Mouse (Mus musculus) ES-E14 (cell line): ENCODE measurements around the gene Fosb. TPM values are rescaled to one million over a fixed set of nuclear protein-coding genes. Genes with fewer than 3 reads are reported as not detected.

Experiments
- DNase-seq: peaks from one replicate; pipeline ENCODE4 v3.0.0-alpha.2; 2013; ENCODE audit warnings: low read depth, low spot score
- H3K27ac ChIP-seq: 2 replicates; pipeline ENCODE4 v1.5.1; 2012; ENCODE audit warnings: low read depth, mild to moderate bottlenecking, low read length, moderate library complexity, mixed read lengths; ENCODE audit not compliant: poor library complexity, insufficient read depth, severe bottlenecking
- H3K36me3 ChIP-seq: 2 replicates; pipeline ENCODE4 v1.6.1; 2012; ENCODE audit warnings: mild to moderate bottlenecking, low read length, moderate library complexity, mixed read lengths; ENCODE audit not compliant: control insufficient read depth, poor library complexity, insufficient read depth, severe bottlenecking
- H3K4me1 ChIP-seq, 2 experiments: fragments of 150-350 bp in 1 of 2; sonication (generic) in 1 of 2; 2 replicates each; pipeline ENCODE4 v1.6.1; 2012; ENCODE audit warnings: low read length in 2 of 2, mild to moderate bottlenecking in 1 of 2, mixed read lengths in 1 of 2; ENCODE audit not compliant: control insufficient read depth in 2 of 2, insufficient read depth in 2 of 2, poor library complexity in 1 of 2
- H3K4me3 ChIP-seq, 2 experiments: fragments of 150-350 bp in 1 of 2; sonication (generic) in 1 of 2; 2 replicates each; pipeline ENCODE4 v1.5.1; 2012; ENCODE audit warnings: low read length in 2 of 2, low read depth in 1 of 2, mild to moderate bottlenecking in 1 of 2, mixed read lengths in 1 of 2; ENCODE audit not compliant: insufficient read depth in 1 of 2, poor library complexity in 1 of 2, severe bottlenecking in 1 of 2
- H3K9ac ChIP-seq: 2 replicates; pipeline ENCODE4 v1.6.1; 2012; ENCODE audit warnings: low read depth, mild to moderate bottlenecking, low read length, mixed read lengths; ENCODE audit not compliant: poor library complexity, insufficient read depth, severe bottlenecking
- H3K9me3 ChIP-seq: fragments of 150-350 bp; sonication (generic); 2 replicates; pipeline ENCODE4 v1.6.1; 2012; ENCODE audit warnings: low read depth, mild to moderate bottlenecking, low read length; ENCODE audit not compliant: control insufficient read depth, insufficient read depth
- CHD2 ChIP-seq: IDR thresholded peaks from 2 replicates; pipeline ENCODE4 v1.6.1; 2014; ENCODE audit warnings: mild to moderate bottlenecking, low read depth, low read length, inconsistent platforms
- HCFC1 ChIP-seq: IDR thresholded peaks from 2 replicates; pipeline ENCODE4 v1.6.1; 2012; ENCODE audit warnings: low read length, inconsistent platforms, borderline replicate concordance; ENCODE audit not compliant: insufficient read depth
- MAFK ChIP-seq: IDR thresholded peaks from 2 replicates; pipeline ENCODE4 v1.6.1; 2014; ENCODE audit warnings: mild to moderate bottlenecking, low read depth, low read length, inconsistent platforms; ENCODE audit not compliant: insufficient read depth
- ZC3H11A ChIP-seq: IDR thresholded peaks from 2 replicates; pipeline ENCODE4 v1.6.1; 2012; ENCODE audit warnings: low read depth, mild to moderate bottlenecking, inconsistent platforms, low read length, borderline replicate concordance
- ZNF384 ChIP-seq: IDR thresholded peaks from 2 replicates; pipeline ENCODE4 v1.6.1; 2012; ENCODE audit warnings: low read depth, low read length, inconsistent platforms
- in situ Hi-C, 2 experiments: fragments of 600-800 bp; cut with MboI; formaldehyde crosslinking; loops; one replicate each; pipeline ENCODE4 v1.15.1; 2025; ENCODE audit warnings: low sequenced_read_pairs in 2 of 2, inconsistent platforms in 1 of 2; ENCODE audit not compliant: unreplicated experiment in 2 of 2
- total RNA-seq: library from RNA; depleted of rRNA; stranded (reverse); fragments of 300-350 nt; gene quantifications from 2 replicates; pipeline ENCODE4 v1.2.3, GENCODE M21; 2012

Gene Fosb
- total RNA-seq, 1 experiment, result 5.8 TPM

- in situ Hi-C loops, result no loop called here
- H3K4me3 ChIP-seq, result no peak overlapping the region
- no peak for DNase-seq
- H3K36me3 ChIP-seq, result no peaks in the 10 kb centered on the region
- no peak overlapping the region for H3K27ac ChIP-seq
- H3K4me1 ChIP-seq, result peaks cover 2 to 5% of the 10 kb centered on the region in 2 experiments; a peak in 1 of 4 replicates
- TF ChIP-seq ZNF384 (no peak), ZC3H11A (no peak), HCFC1 (no peak)
- H3K9me3 ChIP-seq, result no peaks in the 10 kb centered on the region
- no peak overlapping the region for H3K9ac ChIP-seq
Measured at GRCm38 (mm10) chr7:19335583-19335982, 25.7 kb upstream of the Fosb start.

GRCm38 (mm10) chr7:19332709-19333352 is 23.0 kb upstream of the Fosb start:
- TF ChIP-seq MAFK, result no peak
- no peak for TF ChIP-seq CHD2
- TF ChIP-seq ZNF384, result no peak
- 0 out of 2 replicates have a peak, but pooled peaks have one; percentile 16 for TF ChIP-seq HCFC1
- TF ChIP-seq ZC3H11A, result no peak
- H3K4me1 ChIP-seq, result peaks cover 2 to 7% of the 10 kb centered on the region in 2 experiments; a peak in 1 of 4 replicates
- no peak overlapping the region for H3K27ac ChIP-seq
- no peaks in the 10 kb centered on the region for H3K9me3 ChIP-seq
- H3K4me3 ChIP-seq, result peak overlapping the region; percentile 64 to 74
- peak overlapping the region; percentile 75 for H3K9ac ChIP-seq
- in situ Hi-C loops, result no loop called here
- no peaks in the 10 kb centered on the region for H3K36me3 ChIP-seq
- no peak for DNase-seq

- Histone ChIP-seq H3K9me3 (no peaks in the 10 kb centered on the region), H3K4me3 (no peak overlapping the region), H3K36me3 (no peaks in the 10 kb centered on the region), H3K4me1 (peaks cover 2 to 12% of the 10 kb centered on the region in 2 experiments; a peak in 1 of 4 replicates), H3K9ac (no peak overlapping the region), H3K27ac (no peak overlapping the region)
- in situ Hi-C loops, result no loop called here
- no peak for DNase-seq
- TF ChIP-seq HCFC1 (no peak), MAFK (no peak), ZC3H11A (no peak)
Measured at GRCm38 (mm10) chr7:19331910-19332309, 22.1 kb upstream of the Fosb start.

GRCm38 (mm10) chr7:19328425-19328824 is 18.6 kb upstream of the Fosb start:
- no peak for TF ChIP-seq CHD2
- TF ChIP-seq MAFK, result no peak
- TF ChIP-seq ZNF384, result no peak
- TF ChIP-seq ZC3H11A, result no peak
- TF ChIP-seq HCFC1, result no peak
- in situ Hi-C loops, result no loop called here
- Histone ChIP-seq H3K9me3 (no peaks in the 10 kb centered on the region), H3K4me3 (no peak overlapping the region), H3K4me1 (peaks cover 2 to 10% of the 10 kb centered on the region in 2 experiments; a peak in 2 of 4 replicates), H3K36me3 (no peaks in the 10 kb centered on the region), H3K27ac (no peak overlapping the region), H3K9ac (no peak overlapping the region)
- DNase-seq, result no peak

- Histone ChIP-seq H3K27ac (no peak overlapping the region), H3K4me3 (no peak overlapping the region), H3K4me1 (peaks cover 2 to 10% of the 10 kb centered on the region in 2 experiments; a peak in 2 of 4 replicates), H3K36me3 (no peaks in the 10 kb centered on the region), H3K9me3 (no peaks in the 10 kb centered on the region), H3K9ac (no peak overlapping the region)
- DNase-seq, result no peak
- in situ Hi-C loops, result no loop called here
- TF ChIP-seq ZNF384 (no peak), HCFC1 (no peak), MAFK (no peak), ZC3H11A (no peak), CHD2 (no peak)
Measured at GRCm38 (mm10) chr7:19327782-19328181, 17.9 kb upstream of the Fosb start.
